Mouse (Mus musculus): ENCODE results near the gene Sema3b. TPM values are rescaled to one million over a fixed set of nuclear protein-coding genes. Genes with fewer than 3 reads are reported as not detected.

The Sema3b gene
- polyA plus RNA-seq, 1 experiment from 2014 or later = 3.9 TPM

GRCm38 (mm10) chr9:107618778-107619545 lies 9.9 kb upstream of the Sema3b start:
- 84% methylated on average over 13 of the region's 13 CpGs for WGBS
- Histone ChIP-seq H3K9me3 (no peaks in the 10 kb centered on the region), H3K27ac (peak overlapping the region; percentile 20; the same call in 1 of the 2 replicates), H3K4me1 (replicated peaks) (peaks cover 39% of the 10 kb centered on the region), H3K4me3 (no peak overlapping the region), H3K27me3 (ENCODE audit: insufficient read depth, poor library complexity, severe bottlenecking) (no peaks in the 10 kb centered on the region), H3K36me3 (peaks cover 98% of the 10 kb centered on the region)
- no peak for DNase-seq (ENCODE audit: low spot score)

DNA sequence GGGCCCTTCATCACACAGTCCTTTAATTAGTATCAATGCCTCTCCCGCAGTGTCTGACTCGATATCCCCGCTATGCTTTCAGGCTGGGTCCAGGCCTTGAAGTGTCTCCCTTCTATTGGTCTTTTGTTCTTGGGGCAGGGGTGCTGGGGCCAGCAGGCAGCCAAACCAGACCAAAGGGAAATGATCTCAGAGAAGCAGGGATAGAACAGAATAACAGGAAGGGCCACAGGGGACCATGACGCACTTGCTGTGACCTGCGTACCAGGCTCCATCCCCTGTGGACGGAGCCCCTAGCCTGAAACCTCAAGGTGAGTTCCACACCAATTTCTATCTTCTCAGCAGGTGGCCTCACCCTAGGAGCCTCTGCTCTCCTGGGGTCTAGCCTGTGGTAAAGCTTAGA lies 9.1 kb upstream of the Sema3b start:
- Histone ChIP-seq H3K4me1 (replicated peaks) (peaks cover 42% of the 10 kb centered on the region), H3K27ac (no peak overlapping the region; the same call in 1 of the 2 replicates), H3K36me3 (peaks cover 94% of the 10 kb centered on the region), H3K4me3 (no peak overlapping the region), H3K9me3 (no peaks in the 10 kb centered on the region), H3K27me3 (ENCODE audit: insufficient read depth, poor library complexity, severe bottlenecking) (no peaks in the 10 kb centered on the region)
- 94% methylated on average over 6 of the region's 6 CpGs for WGBS
- no peak for DNase-seq (ENCODE audit: low spot score)

GRCm38 (mm10) chr9:107617461-107617860 lies 8.4 kb upstream of the Sema3b start:
- Histone ChIP-seq H3K4me3 (no peak overlapping the region), H3K9me3 (no peaks in the 10 kb centered on the region), H3K4me1 (replicated peaks) (peaks cover 48% of the 10 kb centered on the region), H3K27ac (no peak overlapping the region), H3K27me3 (ENCODE audit: insufficient read depth, poor library complexity, severe bottlenecking) (no peaks in the 10 kb centered on the region), H3K36me3 (peaks cover 90% of the 10 kb centered on the region)
- WGBS = 74% methylated on average over 2 of the region's 2 CpGs
- DNase-seq (ENCODE audit: low spot score) = no peak

GRCm38 (mm10) chr9:107615035-107615434 lies 6.0 kb upstream of the Sema3b start:
- DNase-seq (ENCODE audit: low spot score) = peak; percentile 60

GRCm38 (mm10) chr9:107612945-107613569 lies 4.0 kb upstream of the Sema3b start:
- Histone ChIP-seq H3K4me1 (replicated peaks) (peaks cover 85% of the 10 kb centered on the region), H3K9me3 (no peaks in the 10 kb centered on the region), H3K27me3 (ENCODE audit: insufficient read depth, poor library complexity, severe bottlenecking) (peaks cover 6% of the 10 kb centered on the region; the same call in 1 of the 2 replicates), H3K4me3 (peak overlapping the region; percentile 53), H3K27ac (peak overlapping the region; percentile 99), H3K36me3 (peaks cover 49% of the 10 kb centered on the region)
- 14% methylated on average over 12 of the region's 12 CpGs for whole genome bisulfite sequencing
- DNase-seq (ENCODE audit: low spot score) = no peak

More at GRCm38 (mm10) chr9:107615035-107615434, 6.0 kb upstream of the Sema3b start:
- Histone ChIP-seq H3K27ac (peak overlapping the region; percentile 85), H3K9me3 (no peaks in the 10 kb centered on the region), H3K4me1 (replicated peaks) (peaks cover 71% of the 10 kb centered on the region), H3K36me3 (peaks cover 68% of the 10 kb centered on the region), H3K27me3 (ENCODE audit: insufficient read depth, poor library complexity, severe bottlenecking) (no peaks in the 10 kb centered on the region), H3K4me3 (peak overlapping the region; percentile 9; the same call in 1 of the 2 replicates)
- WGBS = 49% methylated on average over 4 of the region's 4 CpGs

- peaks cover 92% of the 10 kb centered on the region for H3K4me1 ChIP-seq (replicated peaks)
These were observed 3.3 kb upstream of the Sema3b start for GRCm38 (mm10) chr9:107612191-107612944.

DNA sequence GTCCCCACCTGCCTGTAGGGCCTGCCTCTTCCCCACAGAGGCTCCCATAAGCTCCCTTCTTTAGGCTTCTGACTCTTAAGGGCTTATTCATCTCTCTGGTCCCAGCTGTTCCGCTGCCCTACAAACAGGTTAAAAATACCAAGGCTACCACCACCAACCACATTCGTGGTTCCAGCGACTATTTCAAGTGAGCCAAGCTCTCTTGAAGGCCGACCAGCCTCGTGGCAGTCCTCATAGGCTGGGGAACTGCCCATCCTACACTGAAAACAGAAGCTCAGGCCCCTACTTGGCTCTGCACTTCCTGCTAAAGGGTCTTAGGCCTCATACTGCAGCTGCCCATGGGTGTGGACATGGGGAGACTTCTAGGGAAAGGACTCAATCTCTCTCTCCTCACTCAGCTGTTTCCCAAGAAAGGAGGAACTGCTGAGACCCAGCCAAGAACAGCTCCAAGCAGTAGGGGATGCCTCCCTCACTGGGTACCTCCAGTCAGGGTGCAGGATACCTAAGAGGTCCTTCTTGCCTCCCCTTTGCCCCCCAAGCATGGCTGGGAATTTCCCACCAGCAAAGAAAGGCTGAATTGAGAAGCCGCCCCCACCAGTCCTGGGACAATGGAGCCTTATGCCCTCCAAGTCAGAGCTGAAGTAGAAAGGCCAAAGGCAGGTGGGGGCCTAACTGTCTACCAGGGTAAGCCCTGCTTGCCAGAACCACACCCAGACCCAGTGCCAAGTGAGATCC lies 2.6 kb upstream of the Sema3b start:
- WGBS = 76% methylated on average over 6 of the region's 6 CpGs
- DNase-seq (ENCODE audit: low spot score) = no peak
- no peaks in the 10 kb centered on the region for H3K9me3 ChIP-seq
- peak overlapping the region; percentile 53 for H3K4me3 ChIP-seq
- H3K36me3 ChIP-seq = peaks cover 34% of the 10 kb centered on the region
- H3K27ac ChIP-seq = peak overlapping the region; percentile 99
- H3K27me3 ChIP-seq (ENCODE audit: insufficient read depth, poor library complexity, severe bottlenecking) = peaks cover 13% of the 10 kb centered on the region; the same call in 1 of the 2 replicates
- peaks cover 97% of the 10 kb centered on the region for H3K4me1 ChIP-seq (replicated peaks)

More at GRCm38 (mm10) chr9:107612191-107612944, 3.3 kb upstream of the Sema3b start:
- Histone ChIP-seq H3K4me3 (peak overlapping the region; percentile 53), H3K27me3 (ENCODE audit: insufficient read depth, poor library complexity, severe bottlenecking) (peaks cover 10% of the 10 kb centered on the region; the same call in 1 of the 2 replicates), H3K36me3 (peaks cover 42% of the 10 kb centered on the region), H3K27ac (peak overlapping the region; percentile 99), H3K9me3 (no peaks in the 10 kb centered on the region)
- peak; percentile 99 for DNase-seq (ENCODE audit: low spot score)
- WGBS = 2% methylated on average over 46 of the region's 48 CpGs

GRCm38 (mm10) chr9:107609433-107609830 lies 403 bp upstream of the Sema3b start:
- Histone ChIP-seq H3K4me1 (replicated peaks) (peaks cover 97% of the 10 kb centered on the region), H3K27ac (peak overlapping the region; percentile 99), H3K27me3 (ENCODE audit: insufficient read depth, poor library complexity, severe bottlenecking) (peaks cover 13% of the 10 kb centered on the region; the same call in 1 of the 2 replicates), H3K9me3 (no peaks in the 10 kb centered on the region), H3K36me3 (peaks cover 12% of the 10 kb centered on the region), H3K4me3 (peak overlapping the region; percentile 18; the same call in 1 of the 2 replicates)
- no peak for DNase-seq (ENCODE audit: low spot score)
- 67% methylated on average over 4 of the region's 4 CpGs for WGBS

- 0 out of 2 replicates have a peak, but pooled peaks cover 3% of the 10 kb centered on the region for H3K36me3 ChIP-seq
- H3K4me3 ChIP-seq = no peak overlapping the region
- H3K27ac ChIP-seq = peak overlapping the region; percentile 99
- peaks cover 97% of the 10 kb centered on the region for H3K4me1 ChIP-seq (replicated peaks)
- no peak for DNase-seq (ENCODE audit: low spot score)
- H3K9me3 ChIP-seq = no peaks in the 10 kb centered on the region
- 55% methylated on average over 9 of the region's 9 CpGs for WGBS
- H3K27me3 ChIP-seq (ENCODE audit: insufficient read depth, poor library complexity, severe bottlenecking) = peaks cover 13% of the 10 kb centered on the region; the same call in 1 of the 2 replicates
These were observed 1.3 kb downstream of the Sema3b start for GRCm38 (mm10) chr9:107607653-107608245.

DNA sequence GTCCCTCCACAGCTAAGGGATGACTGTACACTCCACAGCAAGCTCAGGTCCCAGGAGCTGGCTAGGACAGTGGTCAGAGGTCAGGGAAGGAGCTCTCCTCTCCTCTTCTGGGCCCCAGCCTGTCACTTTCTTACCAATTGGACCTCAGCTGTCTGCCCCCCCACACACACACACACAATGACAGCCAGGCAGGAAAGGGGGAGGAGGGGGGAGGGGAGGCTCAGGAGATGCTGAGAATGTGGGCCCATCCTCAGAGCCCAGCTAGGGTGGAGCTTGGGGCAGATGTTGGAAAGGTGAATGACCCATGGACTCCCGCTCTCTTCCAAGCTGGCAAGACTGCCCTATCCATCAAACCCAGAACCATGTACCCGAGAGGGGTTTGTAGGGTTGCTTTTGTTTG lies 2.0 kb downstream of the Sema3b start:
- H3K36me3 ChIP-seq = no peaks in the 10 kb centered on the region
- peaks cover 97% of the 10 kb centered on the region for H3K4me1 ChIP-seq (replicated peaks)
- DNase-seq (ENCODE audit: low spot score) = peak; percentile 41
- 72% methylated on average over 2 of the region's 2 CpGs for WGBS
- peaks cover 13% of the 10 kb centered on the region; the same call in 1 of the 2 replicates for H3K27me3 ChIP-seq (ENCODE audit: insufficient read depth, poor library complexity, severe bottlenecking)
- H3K4me3 ChIP-seq = peak overlapping the region; percentile 29; the same call in 1 of the 2 replicates
- peak overlapping the region; percentile 99 for H3K27ac ChIP-seq
- H3K9me3 ChIP-seq = no peaks in the 10 kb centered on the region

DNA sequence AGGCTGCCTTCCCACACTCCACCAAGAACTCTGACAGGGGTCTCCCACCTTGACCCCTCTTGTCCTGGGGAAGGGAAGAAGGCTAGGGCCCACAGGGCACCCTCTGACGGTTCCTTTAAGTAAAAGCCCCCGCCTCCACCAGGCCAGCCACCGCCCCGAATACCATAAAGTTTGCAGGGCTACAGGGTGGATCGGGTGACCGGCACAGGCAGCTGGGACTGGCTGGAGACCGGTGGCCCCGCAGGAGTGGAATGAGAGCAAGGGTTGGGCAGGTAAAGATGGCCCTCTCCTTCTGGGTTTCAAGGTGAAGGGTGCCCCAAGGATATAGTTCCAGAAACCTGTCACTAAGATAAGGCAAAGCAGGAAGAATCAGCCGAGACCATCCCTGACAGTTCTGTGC lies 2.4 kb downstream of the Sema3b start:
- Histone ChIP-seq H3K9me3 (no peaks in the 10 kb centered on the region), H3K4me3 (peak overlapping the region; percentile 29), H3K27ac (peak overlapping the region; percentile 99), H3K27me3 (ENCODE audit: insufficient read depth, poor library complexity, severe bottlenecking) (peaks cover 13% of the 10 kb centered on the region; the same call in 1 of the 2 replicates), H3K36me3 (no peaks in the 10 kb centered on the region), H3K4me1 (replicated peaks) (peaks cover 93% of the 10 kb centered on the region)
- DNase-seq (ENCODE audit: low spot score) = no peak
- 10% methylated on average over 9 of the region's 9 CpGs for WGBS

Measured in hindbrain, embryonic 10.5 days (tissue).